Mouse (Mus musculus) embryonic stem cell, embryonic (primary cell): ENCODE measurements around the gene Nckap5l.

ENCODE experiments used
- CTCF ChIA-PET, 4 experiments: fragments of 300-600 bp in 2 of 4; fragments of 350-600 bp in 2 of 4; sonication (Branson Sonifier 250); formaldehyde crosslinking; loops; one replicate each; lab custom pipeline; 2022; ENCODE audit warnings: inconsistent platforms in 2 of 4; lab: Charles Lee
- POLR2A ChIA-PET, 4 experiments: fragments of 300-600 bp in 2 of 4; fragments of 350-600 bp in 2 of 4; sonication (Branson Sonifier 250); formaldehyde crosslinking; loops; one replicate each; lab custom pipeline; 2022; ENCODE audit warnings: antibody characterized with exemption in 4 of 4, inconsistent platforms in 1 of 4; lab: Charles Lee

Nckap5l gene

DNA sequence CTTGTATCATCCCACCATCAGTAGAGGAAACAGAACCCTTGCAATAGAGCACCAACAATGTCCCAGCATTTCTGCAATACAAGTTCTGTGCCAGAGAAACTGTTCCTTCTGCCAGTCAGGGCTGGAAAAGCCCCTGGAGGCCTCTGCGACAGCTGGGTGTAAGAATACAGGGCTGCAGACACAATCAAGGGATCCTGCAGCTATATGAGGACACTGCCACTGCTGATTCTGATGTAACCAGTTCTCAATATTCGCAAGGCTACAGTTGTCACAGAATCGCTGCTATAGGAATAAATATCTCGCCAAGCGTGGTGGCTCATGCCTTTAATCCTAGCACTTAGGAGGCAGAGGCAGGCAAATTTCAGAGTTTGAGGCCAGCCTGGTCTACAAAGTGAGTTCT is 81.3 kb downstream of the Nckap5l start:
- ChIA-PET CTCF (interaction anchor here in 1 of 4 experiments (0.6 kb wide), 1 partner anchor 49 kb away, joined by 4 read pairs; no protein-coding TSS in a partner anchor), POLR2A (interaction anchor here in 1 of 4 experiments (1.6 kb wide), 1 partner anchor 17 kb away, joined by 4 read pairs; no protein-coding TSS in a partner anchor)

DNA sequence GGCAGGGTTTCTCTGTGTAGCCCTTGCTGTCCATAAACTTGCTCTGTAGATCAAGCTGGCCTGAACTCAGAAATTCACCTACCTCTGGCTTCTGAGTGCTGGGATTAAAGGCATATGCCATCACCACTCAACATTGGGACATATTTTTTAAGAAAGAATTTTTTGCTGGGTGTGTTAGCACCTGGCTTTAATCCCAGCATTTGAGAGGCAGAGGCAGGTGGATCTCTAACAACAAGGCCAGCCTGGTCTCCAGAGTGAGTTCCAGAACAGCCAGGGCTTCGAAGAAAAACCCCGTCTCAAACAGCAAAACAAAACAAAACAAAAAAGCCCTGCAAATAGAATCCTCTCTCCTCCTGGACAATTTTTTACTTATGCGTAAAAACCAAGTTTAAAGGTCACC is 82.0 kb downstream of the Nckap5l start:
- POLR2A ChIA-PET = no interaction called here
- CTCF ChIA-PET = interaction anchor here in 2 of 4 experiments (0.5 to 0.6 kb wide), 2 partner anchors 48 to 105 kb away, joined by 4 read pairs; no protein-coding TSS in a partner anchor

DNA sequence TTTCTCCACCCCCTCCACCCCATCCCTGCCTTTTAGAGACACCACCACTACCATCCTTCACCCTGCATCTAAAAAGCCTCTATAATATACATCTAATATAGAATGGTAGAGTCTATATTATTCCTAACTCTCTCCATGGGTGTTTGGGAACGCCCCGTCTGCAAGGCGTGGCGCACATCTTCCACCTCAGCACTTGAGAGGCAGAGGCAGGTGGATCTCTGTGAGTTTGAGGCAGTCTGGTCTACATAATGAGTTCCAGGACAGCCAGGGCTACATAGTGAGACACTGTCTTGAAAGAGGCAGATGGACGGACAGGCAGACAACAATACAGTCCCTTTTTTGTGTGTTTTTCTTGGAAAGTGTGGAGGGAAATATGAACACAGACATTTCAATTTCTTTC is 82.5 kb downstream of the Nckap5l start:
- ChIA-PET POLR2A (interaction anchor here in 1 of 4 experiments (1.0 kb wide), 2 partner anchors 25 to 32 kb away, joined by 4 to 5 read pairs; no protein-coding TSS in a partner anchor), CTCF (no interaction called here)

DNA sequence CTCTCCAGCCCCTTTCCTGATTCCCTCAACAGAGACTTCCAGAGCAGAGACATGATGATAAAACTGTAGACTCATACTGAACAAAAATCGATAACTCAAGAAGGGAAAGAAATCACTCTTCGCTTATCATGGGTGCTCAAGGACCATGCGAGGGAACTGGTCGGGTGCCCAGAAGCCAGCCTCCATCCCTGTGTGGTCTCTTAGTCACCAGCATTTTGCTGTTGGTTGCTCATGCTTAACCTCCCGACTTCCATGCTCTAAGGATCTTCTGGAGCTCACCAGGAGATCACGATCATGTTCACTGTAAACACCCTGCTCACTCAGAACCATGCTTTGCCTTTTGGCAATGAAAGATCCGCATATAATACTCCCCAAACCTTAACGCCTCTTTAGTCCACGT is 84.8 kb downstream of the Nckap5l start:
- ChIA-PET CTCF (interaction anchor here in 1 of 4 experiments (0.6 kb wide), 1 partner anchor 95 kb away, joined by 3 read pairs; no protein-coding TSS in a partner anchor), POLR2A (interaction anchor here in 1 of 4 experiments (1.1 to 1.5 kb wide), 2 partner anchors 56 to 89 kb away, joined by 3 read pairs; no protein-coding TSS in a partner anchor)
